Mouse (Mus musculus) bone marrow macrophage, adult 2 months (primary cell): ENCODE measurements around the gene Acaa1b.

Experiments
- CTCF ChIP-seq: IDR thresholded peaks from 2 replicates; pipeline ENCODE4 v1.5.1; 2012; ENCODE audit warnings: low read depth, mild to moderate bottlenecking, low read length, moderate library complexity
- POLR2A ChIP-seq: IDR thresholded peaks from 2 replicates; pipeline ENCODE4 v1.6.1; 2012; ENCODE audit warnings: mild to moderate bottlenecking, low read depth, low read length, borderline replicate concordance

GRCm38 (mm10) chr9:119199151-119199861, 42.4 kb upstream of the Acaa1b start:
- no peak for TF ChIP-seq CTCF
- no peak for TF ChIP-seq POLR2A
